ENCODE assay signal across 16 mouse cellular contexts in genomic region chr10:19352006-19352877, GRCm38 (mm10). TPM values are rescaled to one million over a fixed set of nuclear protein-coding genes. Genes with fewer than 3 reads are reported as not detected.
DNase-seq lines count a peak whose midpoint lies in the region; ATAC-seq lines count a peak whose summit lies in the region.
"Had no signal": no experiment of that assay in that cellular context is flagged by ENCODE, and none has a peak within 500 bp of the region (broad histone marks: within the 10 kb centered on the region; RNA-seq: fewer than 3 reads in every experiment).

No protein-coding gene starts in this region.

- peak overlapping the region; percentile 27 for H3K4me3 ChIP-seq in heart, embryonic 12.5 days
- peak overlapping the region; percentile 21; the same call in 1 of the 2 replicates for H3K4me3 ChIP-seq in hindbrain, embryonic 11.5 days (ENCODE audit: low read depth, low read length)
- peak overlapping the region; percentile 9; the same call in 1 of the 2 replicates for H3K4me3 ChIP-seq in neural tube, embryonic 11.5 days (ENCODE audit: low read depth, low read length)

- H3K36me3 ChIP-seq in heart, embryonic 12.5 days = no peaks in the 10 kb centered on the region
- H3K36me3 ChIP-seq in hindbrain, embryonic 11.5 days (ENCODE audit: control insufficient read depth, insufficient read depth, low read length) = no peaks in the 10 kb centered on the region
- no peaks in the 10 kb centered on the region for H3K36me3 ChIP-seq in neural tube, embryonic 11.5 days (ENCODE audit: control insufficient read depth, insufficient read depth, low read length)

- H3K9ac ChIP-seq in heart, embryonic 12.5 days = no peak overlapping the region
- H3K9ac ChIP-seq in hindbrain, embryonic 11.5 days (ENCODE audit: low read depth, low read length) = no peak overlapping the region
- no peak overlapping the region; the same call in 1 of the 2 replicates for H3K9ac ChIP-seq in neural tube, embryonic 11.5 days (ENCODE audit: low read length)
- H3K9ac ChIP-seq: liver, embryonic 14.5 days had no signal

- 3% methylated on average over 24 of the region's 24 CpGs for whole genome bisulfite sequencing in heart, embryonic 12.5 days
- WGBS in hindbrain, embryonic 11.5 days = 1% methylated on average over 24 of the region's 24 CpGs
- WGBS in neural tube, embryonic 11.5 days = under 1% methylated on average over 24 of the region's 24 CpGs

- no peaks in the 10 kb centered on the region for H3K9me3 ChIP-seq in heart, embryonic 12.5 days (replicated peaks)
- H3K9me3 ChIP-seq in hindbrain, embryonic 11.5 days (ENCODE audit: control insufficient read depth, low read length) = no peaks in the 10 kb centered on the region
- no peaks in the 10 kb centered on the region for H3K9me3 ChIP-seq in neural tube, embryonic 11.5 days (ENCODE audit: control insufficient read depth, low read length)

- DNase-seq in heart, adult 9 months (ENCODE audit: low spot score in 2 of 2) = no peak
- DNase-seq in embryo, embryonic 10 days (ENCODE audit: low spot score) = peak; percentile 59
- peak; percentile 49 for DNase-seq in hindbrain, embryonic 11.5 days (ENCODE audit: low spot score)
- DNase-seq in neural tube, embryonic 11.5 days (ENCODE audit: low spot score) = no peak
- DNase-seq in frontal cortex, postnatal 10 days (ENCODE audit: low spot score in 2 of 2) = no peak
- DNase-seq in adrenal gland, postnatal 25 days = no peak
- DNase-seq in kidney, postnatal 10 days = no peak
- DNase-seq: kidney, adult 11 months; right cerebral cortex, adult 18-20 months had no signal

- no peak for ATAC-seq in heart, embryonic 12.5 days (ENCODE audit: insufficient number of reproducible peaks, low FRiP score)
- peak; percentile 32 for ATAC-seq in hindbrain, embryonic 11.5 days (ENCODE audit: low FRiP score)
- ATAC-seq in neural tube, embryonic 11.5 days (ENCODE audit: insufficient read depth, low FRiP score, low TSS enrichment) = 0 out of 2 replicates have a peak, but pooled peaks have one; percentile 12

- H3K27me3 ChIP-seq in heart, embryonic 12.5 days (replicated peaks) = peaks cover 71% of the 10 kb centered on the region
- H3K27me3 ChIP-seq in hindbrain, embryonic 11.5 days (ENCODE audit: control insufficient read depth, insufficient read depth, low read length) = peaks cover 56% of the 10 kb centered on the region
- H3K27me3 ChIP-seq in neural tube, embryonic 11.5 days (ENCODE audit: control insufficient read depth, insufficient read depth, low read length) = peaks cover 56% of the 10 kb centered on the region

- H3K4me1 ChIP-seq in heart, embryonic 12.5 days (replicated peaks) = peaks cover 22% of the 10 kb centered on the region
- no peaks in the 10 kb centered on the region; the same call in 1 of the 2 replicates for H3K4me1 ChIP-seq in hindbrain, embryonic 11.5 days (replicated peaks; ENCODE audit: control insufficient read depth, insufficient read depth, low read length)
- no peaks in the 10 kb centered on the region for H3K4me1 ChIP-seq in neural tube, embryonic 11.5 days (ENCODE audit: control insufficient read depth, insufficient read depth, low read length)

- H3K27ac ChIP-seq in heart, embryonic 12.5 days (ENCODE audit: poor library complexity, severe bottlenecking) = no peak overlapping the region
- no peak overlapping the region for H3K27ac ChIP-seq in hindbrain, embryonic 11.5 days (ENCODE audit: low read depth, low read length)
- no peak overlapping the region for H3K27ac ChIP-seq in neural tube, embryonic 11.5 days (ENCODE audit: low read depth, low read length)
- H3K27ac ChIP-seq: liver, embryonic 14.5 days had no signal

- peak overlapping the region; percentile 60 for H3K4me2 ChIP-seq in heart, embryonic 12.5 days
- peak overlapping the region; percentile 33 for H3K4me2 ChIP-seq in hindbrain, embryonic 11.5 days (replicated peaks; ENCODE audit: low read depth, low read length)
- H3K4me2 ChIP-seq in neural tube, embryonic 11.5 days (ENCODE audit: low read depth) = peak overlapping the region; percentile 28

RNA-seq across cellular contexts. Expression of gene Olig3, which starts 4.1 kb away (rescaled TPM):
- 0.08 TPM in 1 of 2 replicates, not detected in the other for polyA plus RNA-seq in heart, embryonic 12.5 days (2016; fragmentation: Nextera tagmentation; extraction: Ambion mirVana)
- 46.6 and 58.5 TPM in 2 replicates for polyA plus RNA-seq in hindbrain, embryonic 11.5 days (2014; fragmentation: Nextera tagmentation; extraction: Ambion mirVana)
- polyA plus RNA-seq in neural tube, embryonic 11.5 days (2014; fragmentation: Nextera tagmentation; extraction: Ambion mirVana) = 36.6 and 38.9 TPM in 2 replicates
- total RNA-seq in adrenal gland, postnatal 25 days (2021) = not detected in 2 replicates
- total RNA-seq: gastrocnemius, adult 8-10 months; megakaryocyte-erythroid progenitor cell, adult 5-6 weeks had no signal
- polyA plus RNA-seq: C2C12; cortical plate, adult 2 months; liver, embryonic 14.5 days; stomach, embryonic 16.5 days had no signal

Comparison
In these comparisons a context has a peak if more than half of its experiments do, and no peak if none do; other contexts are left out.
1. DNase-seq: peak in embryo, embryonic 10 days (single experiment) and hindbrain, embryonic 11.5 days (single experiment); none in heart, adult 9 months (0 of 2), neural tube, embryonic 11.5 days (single experiment), frontal cortex, postnatal 10 days (0 of 2), adrenal gland, postnatal 25 days (single experiment) and kidney, postnatal 10 days (single experiment).
2. RNA of gene Olig3, which starts 4.1 kb away (polyA plus RNA-seq): 46.6 to 58.5 TPM in hindbrain, embryonic 11.5 days and 36.6 to 38.9 TPM in neural tube, embryonic 11.5 days; 0.08 TPM in heart, embryonic 12.5 days; every median in the first group is over 10 times any median in the second.
3. Peak in every context shown above with its lines, with median percentiles within 50 percentile points of each other: H3K4me2 ChIP-seq and H3K4me3 ChIP-seq.